Mouse (Mus musculus) fat pad, adult 2 months (tissue): ENCODE data around the gene Fhad1.
"Not testable (repeated sequence)": the region's sequence is repeated elsewhere in the genome, so short reads cannot be mapped to it uniquely, and the experiment has no call there.

Experiments used
- DNase-seq: peaks from one replicate; pipeline ENCODE4 v3.0.0-alpha.2; 2011; ENCODE audit warnings: low read depth, low spot score; ENCODE audit errors: extremely low read depth

The Fhad1 gene

DNA sequence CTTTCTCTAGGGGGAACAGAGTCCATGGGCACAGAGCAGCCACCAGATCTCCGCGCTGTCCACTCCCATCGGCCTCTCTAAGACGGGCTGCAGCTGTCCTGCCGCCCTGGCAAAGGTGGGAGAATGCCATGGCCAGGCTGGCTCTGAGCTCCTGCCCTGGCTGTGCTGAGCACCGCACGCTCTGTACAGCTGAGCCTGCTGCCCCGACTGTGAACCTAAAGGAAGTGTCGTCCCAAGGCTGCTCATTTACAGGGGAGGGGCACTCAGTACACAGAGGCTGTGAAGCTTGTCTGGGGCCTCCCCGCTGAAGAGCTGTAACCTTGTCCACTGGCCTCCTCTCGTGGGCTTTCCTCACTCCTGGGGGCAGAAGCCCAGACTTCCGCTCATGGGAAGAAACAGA is 29.6 kb upstream of the Fhad1 start:
- no peak for DNase-seq

DNA sequence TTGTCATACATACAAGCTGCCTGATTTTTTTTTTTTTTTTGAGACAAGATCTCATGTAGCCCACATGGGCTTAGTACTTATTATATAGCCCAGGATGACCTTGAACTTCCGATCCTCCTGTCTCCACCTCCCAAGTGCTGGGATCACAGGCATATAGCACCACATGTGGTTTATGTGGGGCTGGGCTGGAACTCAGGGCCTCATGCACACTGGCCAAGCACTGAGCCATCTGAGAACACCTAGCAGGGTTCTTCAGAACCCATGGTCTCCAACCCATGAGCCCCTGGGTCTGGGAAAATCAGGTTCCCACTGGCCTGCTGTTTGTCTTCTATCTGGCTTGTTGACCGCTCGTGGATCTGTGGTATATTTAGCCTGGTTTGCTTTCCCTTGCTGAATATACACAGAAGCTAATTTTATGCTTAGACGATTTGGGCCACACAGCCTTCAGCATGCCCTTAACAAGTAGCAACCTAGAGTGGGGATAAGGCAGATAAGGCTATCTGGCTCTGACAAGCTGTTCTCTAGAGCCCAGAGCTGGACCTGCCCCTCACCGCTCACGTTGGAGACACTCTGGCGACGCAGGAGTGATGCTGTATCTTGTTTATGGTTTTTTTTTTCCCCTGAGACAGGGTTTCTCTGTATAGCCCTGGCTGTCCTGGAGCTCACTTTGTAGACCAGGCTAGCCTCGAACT is 24.9 kb upstream of the Fhad1 start:
- DNase-seq = no peak

DNA sequence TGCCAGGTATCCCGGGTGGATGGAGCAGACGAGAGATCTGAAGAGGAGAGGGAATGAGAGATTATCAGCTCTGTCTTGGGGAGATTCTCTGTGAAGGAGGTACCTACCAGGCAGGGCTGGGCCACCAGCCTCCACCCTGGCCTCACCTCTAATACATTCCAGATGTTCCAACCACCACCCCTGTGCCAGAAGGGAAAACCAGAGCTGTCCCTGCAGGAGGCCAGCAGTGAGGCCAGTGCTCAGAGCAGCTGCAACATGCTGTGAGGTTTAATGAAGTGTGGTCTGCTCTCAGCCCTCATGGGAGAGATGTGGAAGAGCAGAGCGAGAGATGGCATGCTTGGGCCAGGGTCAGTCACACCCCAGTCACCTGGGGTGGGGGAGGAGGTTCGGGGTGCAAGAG is 23.0 kb upstream of the Fhad1 start:
- DNase-seq = no peak

DNA sequence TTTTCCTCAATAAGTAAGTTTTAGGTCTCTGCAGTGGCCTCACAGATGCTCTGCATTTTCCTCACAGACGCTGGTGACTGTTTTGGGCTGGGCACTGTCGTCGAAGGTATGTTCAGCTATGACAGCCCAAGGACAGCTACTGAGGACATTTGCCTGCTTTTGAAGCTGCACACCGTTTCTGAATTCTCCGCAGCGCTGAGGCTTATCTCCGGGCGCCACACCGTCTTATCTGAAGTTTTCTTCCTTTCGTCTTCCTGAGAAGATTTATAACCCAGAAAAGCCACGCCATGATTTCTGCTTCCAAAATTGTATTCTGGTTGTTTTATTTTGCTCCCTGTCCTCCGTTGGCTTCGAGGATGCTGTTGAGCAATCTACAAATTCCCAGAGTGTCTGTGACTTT is 13.7 kb upstream of the Fhad1 start:
- no peak for DNase-seq

DNA sequence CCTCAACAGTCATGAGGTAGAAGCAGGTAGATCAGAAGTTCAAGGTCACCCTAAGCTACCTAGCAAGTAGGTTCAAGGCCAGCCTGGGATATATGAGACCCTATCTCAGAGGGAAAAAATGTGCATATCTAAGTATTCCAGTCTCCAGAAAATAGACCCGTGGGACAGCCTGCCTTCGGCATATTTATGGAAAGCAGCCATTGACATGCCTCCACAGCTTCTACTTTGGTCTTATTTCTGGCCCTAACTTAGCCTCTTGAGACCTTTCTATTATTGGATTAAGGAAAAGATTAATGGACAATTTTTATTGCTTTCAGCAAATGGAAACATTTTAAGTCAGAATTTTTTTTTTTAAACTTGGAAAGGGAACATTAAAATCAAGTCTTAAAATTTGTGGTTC is 12.1 kb upstream of the Fhad1 start:
- no peak for DNase-seq

DNA sequence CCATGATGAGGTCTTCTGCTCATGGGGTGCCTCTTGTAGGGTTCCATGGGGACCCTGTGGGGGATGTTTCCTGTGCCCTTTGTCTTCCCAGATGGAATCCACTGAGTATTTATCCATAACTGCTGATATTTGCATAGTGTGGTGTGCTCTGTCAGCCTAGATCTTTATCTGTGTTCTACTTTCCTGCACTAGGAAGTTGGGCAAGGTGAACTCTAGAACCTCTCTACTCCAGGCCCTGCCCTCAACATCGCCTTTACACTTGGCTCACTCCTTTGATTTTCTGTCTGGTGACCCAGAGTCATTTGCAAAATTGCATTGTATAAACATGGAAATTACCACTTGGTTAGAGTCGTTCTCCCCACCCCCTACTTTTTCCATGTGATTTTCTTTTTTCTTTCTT is 9.7 kb upstream of the Fhad1 start:
- DNase-seq = no peak

DNA sequence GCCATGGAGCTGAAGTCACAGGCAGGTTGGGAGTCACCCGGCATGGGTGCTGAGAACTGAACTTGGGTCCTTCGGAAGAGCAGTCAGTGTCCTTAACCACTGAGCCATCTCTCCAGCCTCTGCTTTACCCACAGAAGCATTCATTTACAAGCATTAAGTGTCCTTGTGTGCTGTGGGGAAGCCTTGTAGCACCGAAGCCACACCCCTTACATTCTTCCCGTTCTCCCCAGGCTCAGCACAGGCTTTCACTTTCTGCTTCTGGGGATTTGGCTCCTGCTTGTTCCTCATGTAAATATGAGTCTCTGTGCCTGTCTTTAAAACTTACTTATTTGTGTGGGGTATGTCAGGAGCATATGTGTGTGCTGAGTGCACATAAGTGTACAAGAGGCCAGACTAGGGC is 8.3 kb upstream of the Fhad1 start:
- no peak for DNase-seq

DNA sequence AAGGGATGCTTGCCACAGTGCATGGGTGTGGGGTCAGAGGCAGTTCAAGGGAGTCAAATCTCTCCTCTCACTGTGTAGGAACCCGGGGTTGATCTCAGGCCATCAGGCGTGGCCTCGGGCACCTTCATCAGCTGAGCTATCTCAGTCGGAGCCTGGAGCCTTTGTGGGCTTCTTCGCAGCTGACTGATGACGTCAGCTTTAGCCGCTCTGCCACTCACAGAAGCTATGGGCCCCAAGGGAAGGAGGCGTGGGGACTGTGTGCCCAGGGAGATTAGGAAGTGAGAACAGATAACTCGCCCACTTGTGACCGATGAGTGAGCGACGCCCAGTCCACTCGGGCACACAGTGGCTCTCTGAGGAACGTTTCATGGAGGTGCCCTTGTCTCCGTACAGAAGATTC is 2.8 kb upstream of the Fhad1 start:
- DNase-seq = no peak

DNA sequence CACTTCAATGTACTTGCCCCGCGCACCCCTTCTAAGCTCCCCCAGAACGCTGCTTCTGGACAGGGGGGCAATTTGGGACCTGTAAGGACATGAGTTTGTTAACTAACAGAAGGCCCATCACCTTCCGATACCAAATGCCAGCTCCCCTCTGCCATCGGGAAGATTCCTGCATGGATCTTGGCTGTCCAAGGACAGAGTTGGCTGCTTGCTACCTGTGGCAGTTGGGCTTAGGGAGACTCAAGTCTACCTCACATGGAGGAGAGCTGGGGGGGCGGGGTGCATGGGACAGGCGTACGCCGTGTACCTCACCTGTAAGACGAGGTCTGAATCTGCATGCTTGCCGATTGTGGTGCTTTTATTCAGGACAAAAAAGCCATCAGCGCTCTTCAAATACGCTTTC is 3.6 kb downstream of the Fhad1 start:
- DNase-seq = no peak

DNA sequence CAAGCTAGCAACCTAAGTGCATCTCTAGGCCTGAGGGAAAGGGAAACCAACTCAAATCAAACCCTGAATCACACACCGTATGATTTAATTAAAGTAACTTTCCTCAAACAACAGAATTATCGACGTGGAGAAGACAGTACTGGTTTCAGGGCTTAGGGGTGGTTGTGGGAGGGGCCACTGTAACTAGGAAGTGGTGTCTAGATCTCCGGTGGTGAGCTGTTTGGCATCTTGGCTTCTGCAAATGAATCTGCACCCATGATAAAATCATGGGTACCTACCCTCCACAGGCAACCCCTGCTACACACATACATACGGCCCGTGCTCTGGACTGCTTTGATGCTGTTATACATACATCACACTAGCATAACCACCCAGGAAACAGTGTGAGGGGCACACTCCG is 4.4 kb downstream of the Fhad1 start:
- no peak for DNase-seq

DNA sequence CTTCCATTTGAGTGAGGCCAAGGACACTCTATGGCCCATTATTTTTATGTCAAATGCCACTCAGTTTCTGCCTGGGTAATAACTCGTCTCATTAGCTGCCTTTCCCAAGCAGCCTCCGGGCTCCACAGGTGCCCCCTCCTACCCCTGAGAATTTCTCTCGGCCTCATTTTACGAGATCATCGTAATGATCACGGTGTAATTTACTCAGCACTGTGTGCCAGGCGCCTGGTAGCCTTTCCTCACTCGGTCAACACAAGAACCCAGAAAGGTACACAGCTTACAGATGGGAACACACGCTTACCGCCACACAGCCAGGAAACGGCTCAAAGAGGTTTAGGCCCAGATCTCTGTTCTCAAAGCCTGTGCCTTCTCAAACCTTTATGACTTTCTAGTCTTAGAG is 6.7 kb downstream of the Fhad1 start:
- DNase-seq = no peak

DNA sequence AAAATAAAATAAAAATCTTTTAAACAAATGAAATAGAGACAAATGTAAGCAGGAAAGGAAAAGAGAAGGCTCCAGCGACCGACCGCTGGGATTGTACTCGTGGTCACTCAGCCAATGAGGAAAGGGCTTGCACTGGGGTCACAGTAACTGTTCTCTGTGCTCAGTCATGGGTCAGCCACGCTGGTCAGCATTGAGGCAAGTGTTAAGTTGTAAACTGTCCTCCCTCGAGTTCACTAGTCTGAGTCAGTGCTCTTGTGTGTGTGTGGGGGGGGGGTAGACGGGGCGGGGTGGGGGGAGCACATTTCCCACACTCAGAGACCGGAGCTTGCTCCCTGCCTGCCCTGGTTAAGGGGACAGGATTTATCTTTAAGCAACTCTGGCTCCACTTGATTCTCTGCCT is 14.3 kb downstream of the Fhad1 start:
- no peak for DNase-seq

DNA sequence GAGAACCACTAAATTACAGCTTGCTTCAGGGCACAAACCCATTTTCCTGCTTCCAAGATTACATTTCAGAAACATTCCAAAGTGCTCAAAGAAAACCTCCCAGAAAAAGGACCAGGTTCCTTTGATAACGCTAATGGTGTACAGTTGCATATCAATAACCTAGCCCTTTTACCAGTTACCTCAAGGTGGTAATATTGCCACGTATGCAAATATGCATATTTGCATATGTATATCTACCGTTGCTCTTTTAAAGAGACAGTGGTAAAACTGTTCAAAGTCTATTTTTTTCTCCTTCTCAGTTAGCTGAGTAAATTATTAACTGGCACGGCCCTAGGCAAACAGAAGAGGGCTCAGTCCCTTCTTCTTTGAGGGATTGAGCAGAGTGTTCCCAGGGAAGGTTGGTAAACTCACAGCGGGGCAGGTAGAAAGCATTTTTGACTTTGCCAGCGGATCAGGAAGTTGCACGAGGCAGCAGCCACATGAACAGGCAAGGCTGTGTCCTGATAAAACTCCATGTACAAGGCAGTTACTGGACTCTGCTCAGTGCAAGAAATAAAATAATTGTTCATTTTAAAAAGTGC is 15.3 kb downstream of the Fhad1 start:
- DNase-seq = no peak

DNA sequence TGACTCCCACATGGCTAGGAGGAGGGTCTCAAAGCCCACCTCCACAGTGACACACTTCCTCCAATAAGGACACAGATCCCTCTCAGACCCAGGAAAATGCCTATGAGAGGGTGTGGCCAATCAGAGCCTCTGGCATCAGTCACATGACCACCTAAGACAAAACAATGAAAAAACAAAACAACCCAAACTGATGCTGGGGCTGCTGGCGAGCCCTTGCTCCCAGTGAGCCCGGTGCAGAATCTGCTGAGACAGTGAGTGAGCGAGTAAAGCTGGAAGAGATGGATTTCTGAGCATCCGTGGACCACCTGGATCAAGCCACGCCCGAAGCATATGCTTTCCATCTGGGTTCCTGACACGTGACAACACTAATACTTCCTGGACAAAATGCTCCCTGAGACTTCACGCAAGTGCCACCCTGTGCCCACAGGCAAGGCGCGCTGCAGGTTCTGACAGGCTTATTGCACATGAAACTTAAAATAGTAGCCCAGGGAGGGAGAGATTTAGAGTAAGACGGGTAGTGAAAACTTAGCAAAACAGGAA is 16.5 kb downstream of the Fhad1 start:
- peak; percentile 58 for DNase-seq

DNA sequence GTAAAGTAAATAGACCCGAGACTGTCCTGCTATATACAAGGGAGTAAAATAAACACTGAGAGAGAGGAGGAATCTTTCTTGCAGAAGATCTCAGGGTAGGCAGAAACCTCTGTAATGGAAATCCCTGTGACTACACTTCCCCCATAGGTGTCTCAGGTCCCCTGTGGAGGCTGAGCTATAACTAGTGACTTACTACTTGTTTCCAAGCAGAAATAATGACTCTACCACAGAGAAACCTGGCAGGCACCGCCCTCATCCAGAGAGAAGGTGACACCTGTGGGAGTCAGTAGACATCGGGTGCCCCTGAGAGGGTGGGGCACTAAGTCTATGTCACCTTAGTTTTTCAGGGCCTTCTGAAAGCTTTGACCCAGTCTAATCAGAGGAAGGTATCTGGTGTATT is 18.0 kb downstream of the Fhad1 start:
- DNase-seq = no peak

DNA sequence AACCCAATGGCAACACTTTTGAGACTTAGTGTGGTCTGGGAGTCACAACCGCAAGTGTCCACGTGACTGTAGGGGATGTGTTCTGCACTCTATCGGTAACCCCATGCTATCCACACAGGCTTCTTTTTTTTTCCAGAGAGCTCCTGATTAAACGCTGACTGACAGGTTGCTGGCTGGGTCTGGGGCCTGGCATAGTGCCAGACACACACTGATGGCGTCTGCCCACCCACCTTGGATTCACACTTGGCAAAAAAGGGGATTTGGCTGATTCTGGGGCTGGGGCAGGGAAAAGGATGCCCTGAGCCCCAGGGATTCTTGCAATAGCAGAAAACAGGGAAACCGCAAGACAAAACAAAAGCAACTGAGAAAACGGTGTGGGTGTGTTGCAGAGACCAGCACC is 18.8 kb downstream of the Fhad1 start:
- DNase-seq = no peak

DNA sequence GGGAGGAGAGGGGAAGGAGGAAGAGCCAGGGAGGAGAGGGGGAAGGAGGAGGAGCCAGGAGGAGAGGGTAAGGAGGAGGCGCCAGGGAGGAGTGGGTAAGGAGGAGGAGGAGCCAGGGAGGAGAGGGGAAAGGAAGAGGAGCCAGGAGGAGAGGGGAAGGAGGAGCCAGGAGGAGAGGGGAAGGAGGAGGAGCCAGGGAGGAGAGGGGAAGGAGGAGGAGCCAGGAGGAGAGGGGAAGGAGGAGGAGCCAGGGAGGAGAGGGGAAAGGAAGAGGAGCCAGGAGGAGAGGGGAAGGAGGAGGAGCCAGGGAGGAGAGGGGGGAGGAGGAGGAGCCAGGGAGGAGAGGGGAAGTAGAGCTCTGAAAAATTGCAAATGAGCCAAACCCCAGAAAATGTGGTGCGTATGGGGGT is 20.8 kb downstream of the Fhad1 start:
- not testable (repeated sequence) for DNase-seq

DNA sequence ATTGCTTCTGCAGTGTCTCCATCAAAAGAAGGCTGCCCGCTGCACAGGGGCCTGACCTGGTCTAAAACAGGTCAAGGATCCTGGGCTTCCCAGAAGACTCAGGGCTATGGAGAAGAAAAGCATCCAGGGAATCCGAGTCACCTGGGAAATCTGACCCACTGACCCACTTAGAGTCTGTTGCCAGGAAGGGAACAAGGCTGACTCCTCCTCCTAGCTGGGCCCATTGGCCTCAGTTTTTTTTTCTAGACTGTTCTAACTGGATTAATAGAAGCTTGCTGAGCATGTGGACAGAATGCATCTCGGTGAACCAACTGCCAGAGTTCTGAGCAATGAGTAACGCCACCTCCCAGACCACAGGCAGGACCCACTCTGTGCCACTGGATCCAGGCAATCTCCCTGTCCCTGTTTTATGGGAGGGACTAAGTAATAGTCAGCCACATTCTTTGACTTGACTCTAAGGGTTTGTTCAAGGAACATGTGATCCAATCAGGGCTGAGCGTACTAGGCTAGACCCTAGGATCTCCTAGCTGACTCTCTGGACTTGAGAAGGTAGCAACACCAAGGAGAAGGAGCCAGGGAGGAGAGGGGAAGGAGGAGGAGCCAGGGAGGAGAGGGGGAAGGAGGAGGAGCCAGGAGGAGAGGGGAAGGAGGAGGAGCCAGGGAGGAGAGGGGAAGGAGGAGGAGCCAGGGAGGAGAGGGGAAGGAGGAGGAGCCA is 21.4 kb downstream of the Fhad1 start:
- DNase-seq = no peak

DNA sequence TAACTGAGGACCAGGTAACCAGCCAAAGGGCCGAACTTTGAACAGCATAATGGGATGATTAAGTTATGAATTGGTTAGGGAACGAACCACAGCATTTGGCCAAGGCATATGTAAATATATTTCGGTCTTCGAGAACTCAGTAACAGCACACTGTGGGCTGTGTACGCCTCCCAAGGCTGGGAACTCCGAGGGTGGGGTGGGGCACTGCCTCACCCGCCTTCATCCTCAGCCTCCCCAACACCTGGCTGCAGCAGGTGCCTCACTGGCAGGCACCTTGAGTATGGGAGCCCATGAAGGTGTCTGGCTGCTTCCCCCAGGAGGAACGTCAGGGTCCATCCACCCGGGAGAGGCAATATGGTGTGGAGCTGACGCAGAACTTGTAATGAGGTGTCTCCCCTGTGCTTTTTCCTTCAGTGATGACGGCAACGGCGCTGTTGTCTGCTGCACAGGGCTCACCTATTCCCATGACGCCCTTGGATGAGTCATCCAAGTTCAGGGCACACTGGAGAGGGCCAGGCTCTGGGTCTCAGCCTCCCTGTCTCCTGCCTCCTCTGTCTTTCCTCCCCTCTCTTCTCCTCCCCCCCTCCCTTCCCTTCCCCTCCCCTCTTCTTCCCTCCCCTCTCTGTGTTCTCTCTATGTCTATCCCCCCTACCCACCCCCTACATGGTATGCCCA is 22.2 kb downstream of the Fhad1 start:
- DNase-seq = no peak

DNA sequence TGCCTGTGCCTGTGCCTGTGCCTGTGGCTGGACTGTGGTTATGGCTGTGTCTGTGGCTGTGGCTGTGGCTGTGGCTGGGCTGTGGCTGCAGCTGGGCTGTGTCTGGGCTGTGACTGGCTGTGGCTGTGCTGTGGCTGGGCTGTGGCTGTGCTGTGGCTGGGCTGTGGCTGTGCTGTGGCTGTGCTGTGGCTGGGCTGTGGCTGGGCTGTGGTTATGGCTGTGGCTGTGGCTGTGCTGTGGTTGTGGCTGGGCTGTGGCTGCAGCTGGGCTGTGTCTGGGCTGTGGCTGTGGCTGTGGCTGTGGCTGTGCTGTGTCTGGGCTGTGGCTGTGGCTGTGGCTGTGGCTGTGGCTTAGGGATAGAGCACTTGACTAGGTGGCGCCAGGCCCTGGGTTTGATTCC is 26.7 kb downstream of the Fhad1 start:
- no peak for DNase-seq

DNA sequence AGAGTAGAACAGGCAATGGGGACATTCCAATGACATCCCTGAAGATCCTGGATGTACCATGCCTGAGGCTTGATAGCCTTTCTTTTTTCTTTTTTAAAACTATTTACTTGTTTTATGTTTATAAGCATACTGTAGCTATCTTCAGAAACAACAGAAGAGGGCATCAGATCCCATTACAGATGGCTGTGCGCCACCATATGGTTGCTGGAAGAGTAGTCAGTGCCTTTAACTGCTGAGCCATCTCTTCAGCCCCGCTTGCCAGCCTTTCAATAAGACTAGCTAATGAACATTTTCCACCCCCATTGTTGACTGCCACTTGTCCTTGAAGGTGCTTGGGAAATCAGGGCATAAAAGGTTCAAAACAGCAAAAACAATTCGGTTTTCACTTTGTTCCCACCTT is 31.2 kb downstream of the Fhad1 start:
- DNase-seq = no peak

DNA sequence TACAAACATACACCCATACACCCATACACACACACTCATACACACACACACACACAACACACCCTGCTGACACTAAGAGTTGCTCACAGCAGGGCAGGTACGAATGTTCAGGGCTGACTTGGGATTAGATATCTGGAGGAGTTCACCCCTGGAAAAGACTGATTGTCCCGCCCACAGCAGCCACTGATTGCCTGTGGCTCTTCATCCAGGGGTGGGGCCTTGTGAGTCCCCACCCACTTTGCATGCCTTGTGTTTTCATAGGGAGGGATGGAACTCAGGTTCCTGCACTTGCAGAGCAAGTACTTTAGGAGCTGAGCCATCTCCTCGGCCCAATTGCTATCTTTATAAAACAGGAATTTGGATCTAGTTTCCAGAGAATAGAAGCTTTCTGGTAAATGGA is 33.4 kb downstream of the Fhad1 start:
- no peak for DNase-seq
